Mouse (Mus musculus): ENCODE results near the gene Cd209g. TPM values are rescaled to one million over a fixed set of nuclear protein-coding genes. Genes with fewer than 3 reads are reported as not detected.

Gene Cd209g
- not detected for polyA plus RNA-seq (2014; fragmentation: Illumina TruSeq; extraction: RNeasy Lipid Tissue Mini Kit (QIAGEN cat#74804); ENCODE audit: low read depth, low replicate concordance)

GRCm38 (mm10) chr8:4133798-4134197, at the start of gene Cd209g:
Gene Cd209g, plus strand, starts transcription at chr8:4134098.

GRCm38 (mm10) chr8:4105735-4106134, 28.2 kb upstream of the Cd209g start, which contains the start of gene Cd209f:
Gene Cd209f, minus strand, starts transcription at chr8:4105835.

GRCm38 (mm10) chr8:4165852-4166751, 32.2 kb downstream of the Cd209g start, which contains the start of gene Evi5l:
Gene Evi5l, plus strand, starts transcription at chr8:4166567.

Other genes starting within 250 kb of the Cd209g start
- not detected for gene Cd209b, start 207.3 kb upstream of the Cd209g start, polyA plus RNA-seq (2014; fragmentation: Illumina TruSeq; extraction: RNeasy Lipid Tissue Mini Kit (QIAGEN cat#74804); ENCODE audit: low read depth, low replicate concordance)
- gene Cd209c, start 179.4 kb upstream of the Cd209g start, polyA plus RNA-seq (2014; fragmentation: Illumina TruSeq; extraction: RNeasy Lipid Tissue Mini Kit (QIAGEN cat#74804); ENCODE audit: low read depth, low replicate concordance), result 0.90 TPM
- 0.57 TPM for gene Cd209f, start 28.3 kb upstream of the Cd209g start, polyA plus RNA-seq (2014; fragmentation: Illumina TruSeq; extraction: RNeasy Lipid Tissue Mini Kit (QIAGEN cat#74804); ENCODE audit: low read depth, low replicate concordance)
- 19.4 TPM for gene Evi5l, start 32.5 kb downstream of the Cd209g start, polyA plus RNA-seq (2014; fragmentation: Illumina TruSeq; extraction: RNeasy Lipid Tissue Mini Kit (QIAGEN cat#74804); ENCODE audit: low read depth, low replicate concordance)
- gene Prr36, start 83.4 kb downstream of the Cd209g start, polyA plus RNA-seq (2014; fragmentation: Illumina TruSeq; extraction: RNeasy Lipid Tissue Mini Kit (QIAGEN cat#74804); ENCODE audit: low read depth, low replicate concordance), result 0.07 TPM
- gene Lrrc8e, start 92.7 kb downstream of the Cd209g start, polyA plus RNA-seq (2014; fragmentation: Illumina TruSeq; extraction: RNeasy Lipid Tissue Mini Kit (QIAGEN cat#74804); ENCODE audit: low read depth, low replicate concordance), result 0.10 TPM
- gene Map2k7, start 104.6 kb downstream of the Cd209g start, polyA plus RNA-seq (2014; fragmentation: Illumina TruSeq; extraction: RNeasy Lipid Tissue Mini Kit (QIAGEN cat#74804); ENCODE audit: low read depth, low replicate concordance), result 25.7 TPM
- 0.60 TPM for gene Gm49320, start 104.8 kb downstream of the Cd209g start, polyA plus RNA-seq (2014; fragmentation: Illumina TruSeq; extraction: RNeasy Lipid Tissue Mini Kit (QIAGEN cat#74804); ENCODE audit: low read depth, low replicate concordance)
- 6.6 TPM for gene Tgfbr3l, start 114.1 kb downstream of the Cd209g start, polyA plus RNA-seq (2014; fragmentation: Illumina TruSeq; extraction: RNeasy Lipid Tissue Mini Kit (QIAGEN cat#74804); ENCODE audit: low read depth, low replicate concordance)
- gene Snapc2, start 119.0 kb downstream of the Cd209g start, polyA plus RNA-seq (2014; fragmentation: Illumina TruSeq; extraction: RNeasy Lipid Tissue Mini Kit (QIAGEN cat#74804); ENCODE audit: low read depth, low replicate concordance), result 2.1 TPM
- gene Ctxn1, start 125.2 kb downstream of the Cd209g start, polyA plus RNA-seq (2014; fragmentation: Illumina TruSeq; extraction: RNeasy Lipid Tissue Mini Kit (QIAGEN cat#74804); ENCODE audit: low read depth, low replicate concordance), result 5.3 TPM
- gene Timm44, start 141.8 kb downstream of the Cd209g start, polyA plus RNA-seq (2014; fragmentation: Illumina TruSeq; extraction: RNeasy Lipid Tissue Mini Kit (QIAGEN cat#74804); ENCODE audit: low read depth, low replicate concordance), result 105 TPM
- 23.5 TPM for gene Ccl25, start 191.1 kb downstream of the Cd209g start, polyA plus RNA-seq (2014; fragmentation: Illumina TruSeq; extraction: RNeasy Lipid Tissue Mini Kit (QIAGEN cat#74804); ENCODE audit: low read depth, low replicate concordance)
- 35.2 TPM for gene Elavl1, start 191.3 kb downstream of the Cd209g start, polyA plus RNA-seq (2014; fragmentation: Illumina TruSeq; extraction: RNeasy Lipid Tissue Mini Kit (QIAGEN cat#74804); ENCODE audit: low read depth, low replicate concordance)

Measured in testis, adult 10 weeks (tissue).